Mouse (Mus musculus) forelimb bud, embryonic 11.5 days (tissue): ENCODE data around the gene Thsd4.
"Not testable (repeated sequence)": the region's sequence is repeated elsewhere in the genome, so short reads cannot be mapped to it uniquely, and the experiment has no call there.

Experiments used
- DNase-seq: peaks from one replicate; pipeline ENCODE4 v3.0.0-alpha.2; 2012; ENCODE audit warnings: low read depth, low spot score

Gene Thsd4

DNA sequence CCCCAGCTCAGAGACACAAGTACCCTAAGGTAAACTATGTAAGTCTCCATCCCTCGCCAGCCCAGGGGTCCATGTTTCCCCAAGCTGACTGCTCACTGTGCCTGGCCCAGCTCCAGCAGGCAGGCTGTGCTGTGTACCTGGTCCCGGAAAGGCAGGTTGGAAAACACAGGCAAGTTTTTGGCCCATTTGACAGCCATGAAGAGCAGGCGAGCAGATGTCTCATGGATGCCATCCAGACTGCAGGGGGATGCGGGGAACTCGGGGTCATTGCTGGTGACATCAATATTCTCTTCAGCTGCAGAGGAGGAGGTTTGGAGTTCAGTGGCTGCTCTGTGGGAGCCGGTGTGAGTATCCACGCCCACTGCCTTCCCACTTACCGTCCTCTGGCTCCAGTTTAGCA is 573.6 kb downstream of the Thsd4 start:
- no peak for DNase-seq

DNA sequence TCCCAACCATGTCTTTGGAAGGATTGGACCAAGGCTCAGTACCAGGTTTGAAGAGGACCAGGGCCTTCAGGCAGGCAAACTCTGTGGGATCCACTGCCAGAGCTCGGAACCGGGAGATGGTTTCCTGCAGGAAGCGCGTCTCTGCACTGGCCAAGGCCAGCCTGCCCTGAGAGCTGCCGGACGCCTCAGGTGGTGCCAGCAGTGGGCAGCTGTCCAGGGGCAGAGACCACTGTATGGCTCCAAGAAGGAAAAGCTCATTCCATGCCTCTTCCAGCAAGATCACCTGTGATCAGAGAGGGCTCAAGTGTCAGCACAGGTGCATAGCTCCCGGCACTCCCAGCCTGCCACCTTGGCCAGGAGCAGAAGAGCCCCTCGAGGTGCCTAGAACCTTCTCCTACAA is 574.6 kb downstream of the Thsd4 start:
- no peak for DNase-seq

GRCm38 (mm10) chr9:59945241-59945640 is 576.6 kb downstream of the Thsd4 start:
- no peak for DNase-seq

- DNase-seq = no peak
Measured at GRCm38 (mm10) chr9:59943826-59944225, 578.0 kb downstream of the Thsd4 start.

- no peak for DNase-seq
Measured at GRCm38 (mm10) chr9:59942501-59943085, 579.3 kb downstream of the Thsd4 start.

DNA sequence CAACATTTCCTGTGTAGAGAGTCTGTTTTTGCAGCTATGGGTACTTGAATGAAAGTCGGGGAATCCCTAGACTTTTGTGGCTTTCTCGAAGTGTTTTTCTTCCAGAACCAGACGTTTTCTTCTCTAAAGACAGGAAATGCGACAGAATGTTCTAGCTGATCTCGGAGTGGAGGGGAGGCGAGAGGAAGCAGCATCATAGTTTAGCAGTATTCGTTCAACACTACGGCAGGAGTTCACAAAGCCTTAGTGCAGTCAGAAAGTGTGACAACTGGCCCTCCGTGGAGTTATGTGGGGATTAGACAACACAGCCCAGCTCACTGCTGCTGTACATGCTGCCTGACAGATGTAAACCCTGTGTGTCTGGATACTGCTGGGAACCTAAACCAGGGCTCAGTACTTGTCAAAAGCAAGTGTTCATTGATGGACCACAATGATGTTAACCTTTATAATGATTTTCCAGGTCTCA is 579.9 kb downstream of the Thsd4 start:
- no peak for DNase-seq

DNA sequence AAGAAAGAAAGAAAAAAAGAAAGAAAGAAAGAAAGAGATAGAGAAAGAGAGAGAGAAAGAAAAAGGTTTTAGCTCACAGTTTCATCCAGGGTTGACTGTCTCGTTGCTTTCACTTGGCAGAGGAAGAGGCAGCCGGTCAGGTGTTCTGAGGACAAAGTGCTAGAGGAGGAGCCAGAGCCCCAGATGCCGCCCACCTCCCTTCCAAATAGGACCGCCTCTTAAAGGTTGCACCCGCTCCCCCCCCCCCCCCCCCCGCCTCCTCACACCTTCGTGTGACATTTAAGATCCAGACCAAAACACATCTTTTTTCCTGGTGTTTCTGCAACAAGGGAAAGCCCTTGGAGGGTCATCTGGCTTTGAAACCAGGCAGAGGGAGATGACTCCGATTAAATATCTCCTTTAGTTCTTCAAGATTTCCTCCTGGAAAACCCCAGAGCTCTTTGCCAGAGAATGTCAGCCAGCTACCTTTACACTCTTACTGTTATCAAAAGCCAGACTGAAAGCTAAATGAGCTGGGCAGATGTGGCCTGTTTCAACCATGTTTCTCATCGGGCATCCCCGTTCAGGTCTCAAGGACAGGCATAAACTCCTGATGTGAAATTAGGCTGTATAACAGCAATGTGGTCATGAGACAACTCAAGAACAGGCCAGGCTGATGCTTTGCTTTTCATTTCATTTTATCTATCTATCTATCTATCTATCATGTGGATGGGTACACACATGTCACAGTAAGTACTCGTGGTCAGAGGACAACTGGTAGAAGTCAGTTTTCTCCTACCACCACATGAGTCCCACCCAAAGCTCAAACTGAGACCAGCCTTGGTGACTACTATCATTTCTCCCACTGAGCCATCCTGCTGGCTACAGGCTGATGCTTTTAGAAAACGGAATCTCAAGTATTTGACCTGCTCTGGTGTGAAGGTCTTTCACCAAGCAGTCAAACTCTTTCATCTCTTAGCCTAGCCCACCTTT is 580.6 kb downstream of the Thsd4 start:
- no peak for DNase-seq

GRCm38 (mm10) chr9:59939691-59940090 is 582.2 kb downstream of the Thsd4 start:
- DNase-seq = no peak

- DNase-seq = no peak
Measured at GRCm38 (mm10) chr9:59938529-59938928, 583.3 kb downstream of the Thsd4 start.

GRCm38 (mm10) chr9:59935866-59936265 is 586.0 kb downstream of the Thsd4 start:
- not testable (repeated sequence) for DNase-seq

GRCm38 (mm10) chr9:59930248-59930647 is 591.6 kb downstream of the Thsd4 start:
- DNase-seq = no peak
